Mouse (Mus musculus) midbrain, embryonic 13.5 days (tissue): ENCODE results near the gene Dgcr2. TPM values are rescaled to one million over a fixed set of nuclear protein-coding genes. Genes with fewer than 3 reads are reported as not detected.

Source experiments
- ATAC-seq: fragments of 200-750 bp; cut with Nextera tagmentation; 2 replicates; pipeline ENCODE4 v1.8.0; 2017; ENCODE audit warnings: mild to moderate bottlenecking, moderate TSS enrichment, moderate library complexity
- H3K27ac ChIP-seq: fragments of 300-500 bp; sonication (generic); 2 replicates; pipeline ENCODE4 v1.5.1; 2015; ENCODE audit warnings: inconsistent platforms, mild to moderate bottlenecking, moderate library complexity
- H3K27me3 ChIP-seq: fragments of 300-500 bp; sonication (generic); 2 replicates; pipeline ENCODE4 v1.6.1; 2015; ENCODE audit warnings: mild to moderate bottlenecking, inconsistent platforms
- H3K36me3 ChIP-seq: fragments of 300-500 bp; sonication (generic); 2 replicates; pipeline ENCODE4 v1.6.1; 2015; ENCODE audit warnings: mild to moderate bottlenecking, inconsistent platforms
- H3K4me1 ChIP-seq: fragments of 300-500 bp; sonication (generic); replicated peaks from 2 replicates; pipeline ENCODE4 v1.6.1; 2015; ENCODE audit warnings: inconsistent platforms
- H3K4me2 ChIP-seq: fragments of 300-500 bp; sonication (generic); replicated peaks from 2 replicates; pipeline ENCODE4 v1.6.1; 2015; ENCODE audit warnings: moderate library complexity, mild to moderate bottlenecking, inconsistent platforms
- H3K4me3 ChIP-seq: fragments of 300-500 bp; sonication (generic); replicated peaks from 2 replicates; pipeline ENCODE4 v1.5.1; 2015; ENCODE audit warnings: mild to moderate bottlenecking, inconsistent platforms
- H3K9ac ChIP-seq: fragments of 300-500 bp; sonication (generic); replicated peaks from 2 replicates; pipeline ENCODE4 v1.6.1; 2015; ENCODE audit warnings: mild to moderate bottlenecking, inconsistent platforms
- H3K9me3 ChIP-seq: fragments of 300-500 bp; sonication (generic); 2 replicates; pipeline ENCODE4 v1.6.1; 2016; ENCODE audit warnings: mild to moderate bottlenecking, inconsistent platforms
- WGBS: fragments of 180-500 bp; shearing (Covaris S2); methylation state at CpG from one replicate; pipeline ENCODE4 v1.1.7; 2015; 5-methylcytosine and 5-hydroxymethylcytosine counted together
- polyA plus RNA-seq: library from polyadenylated mRNA; unstranded; fragments of >200 nt; fragmentation: Nextera tagmentation; extraction: Ambion mirVana; gene quantifications from 2 replicates; pipeline ENCODE4 v1.2.1, GENCODE M21; 2015

Dgcr2 gene
- polyA plus RNA-seq, 1 experiment from 2014 or later: 103 TPM

DNA sequence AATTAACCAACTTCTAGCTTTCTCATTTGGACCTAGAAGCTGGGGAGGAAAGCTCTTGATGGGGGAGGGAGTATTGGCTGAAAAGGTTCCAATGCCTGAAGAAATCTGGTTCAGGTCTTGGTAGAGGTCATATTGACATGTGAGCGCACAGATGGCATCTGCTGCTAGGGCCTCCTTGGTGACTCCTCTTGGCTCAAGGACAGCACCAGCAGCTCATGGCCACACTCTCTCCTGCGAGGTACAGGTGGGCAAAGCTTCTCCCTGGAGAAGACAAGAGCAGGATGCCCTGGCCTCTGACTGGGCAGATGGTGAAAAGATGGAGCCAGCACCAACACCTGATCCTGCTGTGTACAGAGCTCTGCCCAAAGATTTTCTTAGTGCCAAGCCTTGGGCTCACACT is 71.9 kb downstream of the Dgcr2 start:
- Histone ChIP-seq H3K27ac (no peak overlapping the region), H3K4me2 (no peak overlapping the region), H3K4me3 (no peak overlapping the region), H3K9ac (no peak overlapping the region), H3K27me3 (peaks cover 29% of the 10 kb centered on the region), H3K36me3 (no peaks in the 10 kb centered on the region), H3K4me1 (peaks cover 4% of the 10 kb centered on the region; the same call in 1 of the 2 replicates), H3K9me3 (no peaks in the 10 kb centered on the region)
- WGBS: 86% methylated on average over 2 of the region's 2 CpGs
- ATAC-seq: no peak

DNA sequence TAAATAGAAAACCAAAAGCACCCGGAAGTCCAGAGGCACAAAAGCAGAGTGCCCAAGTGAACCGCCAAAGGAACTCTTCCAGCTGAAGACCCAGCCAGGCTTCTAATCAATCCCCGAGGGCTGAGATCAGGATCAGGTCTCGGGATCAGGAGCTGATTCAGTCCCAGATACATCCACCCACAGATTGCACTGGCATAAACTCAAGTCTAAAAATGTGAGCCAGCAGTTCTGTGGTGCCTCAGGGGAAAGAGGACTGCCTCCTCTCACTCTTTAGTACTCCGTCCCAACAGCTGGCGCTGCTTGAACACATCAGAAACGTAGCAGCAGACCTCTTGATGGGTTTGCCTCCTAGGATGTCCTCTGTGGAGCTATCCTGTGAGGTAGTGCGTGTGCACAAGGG is 81.8 kb downstream of the Dgcr2 start:
- H3K36me3 ChIP-seq: no peaks in the 10 kb centered on the region
- H3K9me3 ChIP-seq: no peaks in the 10 kb centered on the region
- WGBS: 82% methylated on average over 8 of the region's 8 CpGs
- ATAC-seq: no peak
- peak overlapping the region; percentile 76 for H3K4me2 ChIP-seq
- peaks cover 49% of the 10 kb centered on the region for H3K27me3 ChIP-seq
- no peak overlapping the region for H3K4me3 ChIP-seq
- H3K27ac ChIP-seq: no peak overlapping the region
- peaks cover 13% of the 10 kb centered on the region; the same call in 1 of the 2 replicates for H3K4me1 ChIP-seq
- H3K9ac ChIP-seq: no peak overlapping the region

DNA sequence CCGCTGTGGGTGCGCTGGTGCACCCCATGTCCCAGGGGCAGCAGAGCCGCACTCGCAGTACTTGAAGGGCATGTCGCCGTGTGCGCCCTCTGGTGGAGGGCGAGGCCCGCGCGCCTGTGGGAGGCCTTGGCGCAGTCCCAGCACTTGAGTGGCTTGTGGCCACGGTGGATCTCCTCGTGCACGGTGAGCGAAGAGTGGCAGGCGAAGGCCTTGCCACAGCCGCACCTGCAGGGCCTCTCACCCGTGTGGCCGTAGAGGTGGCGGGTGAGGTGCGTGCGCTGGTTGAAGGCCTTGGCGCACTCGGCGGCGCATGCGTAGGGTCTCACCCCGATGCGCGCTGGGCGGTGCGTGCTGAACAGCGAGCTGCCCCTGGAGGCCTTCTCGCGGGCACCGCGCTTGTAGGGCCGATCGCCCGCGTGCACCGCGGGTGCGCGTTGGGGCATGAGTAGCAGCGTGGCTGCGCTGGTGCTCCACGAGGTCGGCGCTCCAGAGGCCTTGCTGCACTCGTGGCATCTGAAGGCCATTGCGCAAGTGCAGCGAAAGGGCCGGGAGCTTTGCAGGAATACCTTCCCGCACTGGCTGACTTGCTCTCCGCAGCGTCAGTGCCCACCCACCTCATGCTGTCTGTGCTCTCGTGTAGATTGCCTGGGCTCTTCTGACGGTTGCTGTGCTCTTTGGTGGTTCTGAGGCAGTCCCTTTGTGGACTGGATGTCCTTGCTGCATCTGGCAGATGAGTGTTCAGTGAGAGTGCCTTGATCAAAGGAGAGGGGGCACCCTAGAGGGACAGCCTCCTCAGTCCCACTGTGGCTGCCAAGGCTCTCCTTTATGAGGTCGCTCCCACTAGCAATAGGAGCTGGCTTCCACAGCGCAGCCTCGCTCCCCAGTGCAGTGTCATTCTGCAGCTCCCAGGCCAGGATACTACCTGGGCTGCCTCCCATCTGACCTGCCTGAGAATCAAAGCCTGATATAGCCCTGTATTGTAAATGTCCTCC is 82.7 kb downstream of the Dgcr2 start:
- peak; percentile 90 for ATAC-seq
- no peaks in the 10 kb centered on the region for H3K9me3 ChIP-seq
- H3K36me3 ChIP-seq: no peaks in the 10 kb centered on the region
- peak overlapping the region; percentile 76 for H3K4me2 ChIP-seq
- H3K9ac ChIP-seq: peak overlapping the region; percentile 78
- WGBS: 2% methylated on average over 63 of the region's 63 CpGs
- peaks cover 13% of the 10 kb centered on the region; the same call in 1 of the 2 replicates for H3K4me1 ChIP-seq
- peak overlapping the region; percentile 10; the same call in 1 of the 2 replicates for H3K27ac ChIP-seq
- peaks cover 55% of the 10 kb centered on the region for H3K27me3 ChIP-seq
- peak overlapping the region; percentile 50 for H3K4me3 ChIP-seq

DNA sequence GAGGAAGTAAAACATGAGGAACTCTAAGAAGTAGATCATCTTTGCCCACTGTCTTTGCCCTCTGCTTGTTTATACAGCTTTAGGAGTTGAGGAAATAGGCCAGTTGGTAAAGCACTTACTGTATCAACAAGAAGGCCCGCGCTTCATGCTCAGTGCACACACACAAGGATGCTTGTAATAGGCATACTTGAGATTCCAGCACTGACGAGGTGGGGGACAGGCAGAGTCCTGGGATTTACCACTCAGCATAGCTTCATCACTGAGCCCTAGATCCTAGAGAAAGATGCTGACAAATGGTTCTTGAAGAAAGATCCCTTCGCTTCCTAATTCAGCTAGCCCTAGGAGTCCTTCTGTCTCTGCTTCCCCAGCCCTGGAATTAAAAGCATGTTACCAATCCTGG is 85.2 kb downstream of the Dgcr2 start:
- Histone ChIP-seq H3K9ac (no peak overlapping the region), H3K9me3 (no peaks in the 10 kb centered on the region), H3K4me3 (no peak overlapping the region), H3K36me3 (no peaks in the 10 kb centered on the region), H3K27ac (no peak overlapping the region), H3K27me3 (peaks cover 71% of the 10 kb centered on the region), H3K4me2 (no peak overlapping the region), H3K4me1 (peaks cover 22% of the 10 kb centered on the region)
- no peak for ATAC-seq
- 68% methylated on average over 4 of the region's 4 CpGs for WGBS

DNA sequence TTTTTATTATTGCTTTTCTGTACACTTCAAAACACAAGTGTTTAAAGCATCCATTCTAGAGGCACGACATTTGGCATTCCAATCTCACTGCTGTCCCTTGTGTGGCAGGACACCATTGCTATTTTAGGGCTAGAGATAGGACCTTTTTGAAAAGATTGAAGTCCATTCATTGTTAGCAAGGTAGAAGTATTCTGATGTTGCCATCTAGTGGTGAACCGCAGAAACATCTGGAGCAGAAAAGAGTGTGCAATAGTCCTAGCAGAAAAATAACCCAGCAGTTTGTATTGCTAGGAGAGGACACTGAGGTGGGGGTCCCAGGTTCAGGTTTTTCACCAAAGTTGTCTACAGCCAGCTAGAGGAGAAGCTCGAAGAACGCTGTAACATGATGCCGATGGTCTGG is 86.2 kb downstream of the Dgcr2 start:
- H3K4me2 ChIP-seq: no peak overlapping the region
- H3K27ac ChIP-seq: no peak overlapping the region
- no peak overlapping the region for H3K9ac ChIP-seq
- peaks cover 71% of the 10 kb centered on the region for H3K27me3 ChIP-seq
- no peaks in the 10 kb centered on the region for H3K9me3 ChIP-seq
- peaks cover 27% of the 10 kb centered on the region for H3K4me1 ChIP-seq
- 9% methylated on average over 5 of the region's 5 CpGs for WGBS
- ATAC-seq: no peak
- H3K36me3 ChIP-seq: no peaks in the 10 kb centered on the region
- H3K4me3 ChIP-seq: no peak overlapping the region

DNA sequence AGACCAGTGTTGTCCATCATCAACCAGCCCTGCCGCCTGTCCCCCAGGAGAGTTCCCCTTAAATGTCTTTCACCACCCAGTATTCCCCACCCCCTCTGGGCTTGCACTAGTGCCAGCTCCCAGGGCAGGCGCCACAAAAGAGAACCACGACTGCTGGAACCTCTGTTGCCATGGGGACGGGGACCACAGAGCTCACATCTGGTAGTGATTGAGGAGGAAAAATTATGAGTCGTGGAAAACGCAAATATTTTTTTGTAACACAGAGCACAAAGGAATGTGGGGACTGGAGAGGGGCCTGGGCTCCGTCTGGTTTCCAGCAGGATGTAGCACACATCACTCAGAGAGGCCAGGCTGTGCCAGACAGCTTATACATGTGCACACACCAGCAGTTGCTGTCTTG is 88.7 kb downstream of the Dgcr2 start:
- no peak for ATAC-seq
- no peak overlapping the region; the same call in 1 of the 2 replicates for H3K9ac ChIP-seq
- H3K9me3 ChIP-seq: no peaks in the 10 kb centered on the region
- peaks cover 27% of the 10 kb centered on the region for H3K4me1 ChIP-seq
- H3K4me3 ChIP-seq: no peak overlapping the region
- no peak overlapping the region for H3K27ac ChIP-seq
- no peak overlapping the region for H3K4me2 ChIP-seq
- 27% methylated on average over 7 of the region's 7 CpGs for WGBS
- H3K36me3 ChIP-seq: no peaks in the 10 kb centered on the region
- peaks cover 73% of the 10 kb centered on the region for H3K27me3 ChIP-seq

DNA sequence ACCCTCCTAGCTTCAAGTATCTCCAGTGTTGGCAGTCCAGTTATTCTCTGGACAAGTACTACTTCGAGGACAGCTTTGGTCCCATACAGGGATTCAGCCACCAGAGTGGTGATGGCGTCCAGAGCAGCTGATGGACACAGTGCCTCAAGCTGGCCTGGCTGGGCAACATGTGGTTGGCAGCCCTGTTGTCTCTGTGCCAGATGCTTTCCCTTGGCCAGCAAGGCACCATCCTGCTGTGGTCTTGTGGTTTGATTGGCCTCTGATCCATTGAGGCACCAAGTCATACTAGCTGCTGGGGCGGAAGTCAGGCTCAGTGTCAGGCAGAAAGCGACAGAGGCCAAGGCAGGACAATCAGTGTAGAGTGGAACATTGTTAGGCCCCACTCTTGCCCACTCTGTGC is 89.2 kb downstream of the Dgcr2 start:
- no peak for ATAC-seq
- Histone ChIP-seq H3K4me3 (no peak overlapping the region), H3K4me2 (no peak overlapping the region), H3K27ac (no peak overlapping the region), H3K9ac (no peak overlapping the region), H3K36me3 (no peaks in the 10 kb centered on the region), H3K27me3 (peaks cover 73% of the 10 kb centered on the region), H3K4me1 (peaks cover 33% of the 10 kb centered on the region), H3K9me3 (no peaks in the 10 kb centered on the region)
- 83% methylated on average over 4 of the region's 4 CpGs for WGBS

DNA sequence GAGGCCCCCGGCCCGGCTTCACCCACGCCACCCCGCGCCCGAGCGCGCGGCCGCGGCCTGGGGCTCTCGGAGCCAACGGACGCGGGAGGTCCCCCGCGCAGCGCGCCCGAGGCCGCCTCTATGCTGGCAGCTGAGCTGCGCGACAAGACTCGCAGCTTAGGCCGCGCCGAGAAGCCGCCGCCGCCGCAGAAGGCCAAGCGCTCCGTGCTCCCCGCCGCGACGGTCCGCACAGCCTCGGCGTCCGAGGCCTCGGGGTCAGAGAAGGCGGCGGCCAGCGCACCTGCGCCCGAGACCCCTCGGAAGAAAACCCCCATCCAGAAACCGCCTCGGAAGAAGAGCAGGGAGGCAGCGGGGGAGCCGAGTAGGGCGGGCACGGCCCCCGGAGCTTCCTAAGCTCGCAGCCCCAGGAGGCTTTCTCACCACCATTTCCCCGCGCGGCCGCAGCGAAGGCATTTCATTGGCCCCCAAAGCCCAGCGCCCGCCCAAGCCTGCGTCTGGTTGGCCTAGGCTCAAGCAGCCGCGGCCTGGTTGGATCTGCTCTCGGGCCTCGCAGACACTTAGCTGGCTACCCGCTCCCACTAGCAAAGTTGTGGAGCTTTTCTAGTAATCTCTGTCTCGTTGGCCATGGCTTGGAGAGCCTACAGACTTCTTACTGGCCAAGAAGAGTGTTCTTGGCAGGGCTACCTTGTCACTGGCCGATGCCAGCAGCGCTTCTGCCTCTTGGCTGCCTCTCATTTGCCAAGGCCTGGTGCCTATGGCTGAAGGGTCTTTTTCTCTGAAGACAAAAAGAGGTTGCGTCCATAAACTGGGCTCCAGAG is 91.0 kb downstream of the Dgcr2 start:
- H3K36me3 ChIP-seq: no peaks in the 10 kb centered on the region
- H3K4me2 ChIP-seq: peak overlapping the region; percentile 91
- H3K4me3 ChIP-seq: peak overlapping the region; percentile 61
- peaks cover 73% of the 10 kb centered on the region for H3K27me3 ChIP-seq
- 3% methylated on average over 67 of the region's 73 CpGs for WGBS
- peak overlapping the region; percentile 80 for H3K27ac ChIP-seq
- H3K9ac ChIP-seq: peak overlapping the region; percentile 87
- peaks cover 50% of the 10 kb centered on the region for H3K4me1 ChIP-seq
- H3K9me3 ChIP-seq: no peaks in the 10 kb centered on the region
- peak; percentile 92 for ATAC-seq

DNA sequence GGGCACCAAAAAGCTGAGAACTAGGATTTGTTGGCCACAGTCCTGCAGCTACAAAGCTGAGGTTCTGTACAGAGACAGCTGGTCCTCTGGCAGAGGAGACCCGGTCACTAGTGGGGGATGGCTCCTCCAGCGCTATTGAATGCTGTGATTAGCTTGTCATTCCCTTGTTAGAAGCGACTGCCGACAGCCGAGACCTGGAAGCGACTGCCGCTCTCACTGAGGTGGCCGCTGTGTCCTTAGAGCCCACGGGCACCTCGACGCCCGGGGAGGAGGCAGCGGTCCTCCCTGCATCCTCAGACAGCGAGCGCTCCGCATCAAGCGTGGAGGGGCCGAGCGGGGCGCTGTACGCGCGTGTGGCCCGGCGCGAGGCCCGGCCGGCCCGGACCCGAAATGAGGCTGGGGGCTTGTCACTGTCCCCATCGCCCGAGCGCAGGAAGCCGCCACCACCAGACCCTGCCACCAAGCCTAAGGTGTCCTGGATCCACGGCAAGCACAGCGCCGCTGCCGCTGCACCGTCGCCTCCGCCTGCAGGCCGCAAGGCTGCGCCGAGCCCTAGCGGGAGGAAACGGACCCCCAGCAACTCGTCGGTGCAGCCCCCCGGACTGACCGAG is 91.7 kb downstream of the Dgcr2 start:
- Histone ChIP-seq H3K4me1 (peaks cover 54% of the 10 kb centered on the region), H3K27ac (peak overlapping the region; percentile 80), H3K36me3 (no peaks in the 10 kb centered on the region), H3K9me3 (no peaks in the 10 kb centered on the region), H3K4me3 (peak overlapping the region; percentile 61), H3K9ac (peak overlapping the region; percentile 87), H3K27me3 (peaks cover 79% of the 10 kb centered on the region), H3K4me2 (peak overlapping the region; percentile 91)
- ATAC-seq: peak; percentile 40; the same call in 1 of the 2 replicates
- 1% methylated on average over 34 of the region's 50 CpGs for WGBS

DNA sequence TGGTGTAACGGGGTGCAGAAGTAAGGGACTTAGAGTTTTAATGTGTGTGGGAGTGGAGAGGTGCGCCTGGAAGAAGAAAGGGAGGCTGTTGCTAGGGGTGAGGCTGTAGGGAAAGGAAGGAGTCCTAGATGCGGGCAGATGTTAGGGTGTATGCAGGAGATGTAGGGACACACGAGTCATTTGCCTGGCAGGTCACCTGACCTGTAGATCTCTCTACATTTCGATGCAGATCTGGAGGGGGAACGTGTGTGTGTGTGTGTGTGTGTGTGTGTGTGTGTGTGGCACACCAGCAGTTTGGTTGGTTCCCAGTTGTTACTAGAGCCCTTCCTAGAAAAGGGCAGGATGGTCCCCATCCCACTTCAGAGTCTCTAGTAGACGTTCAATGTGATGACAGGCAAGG is 93.4 kb downstream of the Dgcr2 start:
- ATAC-seq: no peak
- peak overlapping the region; percentile 56 for H3K4me2 ChIP-seq
- no peak overlapping the region for H3K27ac ChIP-seq
- H3K27me3 ChIP-seq: peaks cover 81% of the 10 kb centered on the region
- H3K9me3 ChIP-seq: no peaks in the 10 kb centered on the region
- H3K36me3 ChIP-seq: no peaks in the 10 kb centered on the region
- peak overlapping the region; percentile 34 for H3K4me3 ChIP-seq
- H3K9ac ChIP-seq: no peak overlapping the region; the same call in 1 of the 2 replicates
- WGBS: 6% methylated on average over 7 of the region's 7 CpGs
- peaks cover 54% of the 10 kb centered on the region for H3K4me1 ChIP-seq

DNA sequence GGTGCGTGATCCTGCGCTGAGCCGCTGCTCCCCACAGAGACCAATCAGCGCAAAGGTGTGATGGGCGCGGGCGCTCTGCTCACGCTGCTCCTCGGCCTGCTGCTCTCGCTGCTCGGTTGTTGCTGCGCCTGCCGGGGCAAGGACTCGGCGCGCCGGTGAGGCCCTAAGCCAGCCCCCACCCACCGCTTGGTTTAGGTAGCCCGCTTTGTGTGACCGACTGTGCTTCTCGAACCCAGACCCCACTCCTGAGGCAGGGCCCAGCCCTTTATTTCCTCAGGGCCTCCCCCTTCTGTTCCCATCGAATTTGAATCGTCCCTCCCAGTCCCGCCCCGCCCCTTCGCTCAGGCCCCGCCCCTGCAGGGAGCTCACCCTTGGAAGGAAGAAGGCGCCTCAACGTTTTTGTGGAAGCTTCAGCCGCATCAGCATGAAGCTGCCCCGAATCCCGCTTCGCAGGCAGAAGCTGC is 93.9 kb downstream of the Dgcr2 start:
- Histone ChIP-seq H3K9me3 (no peaks in the 10 kb centered on the region), H3K4me1 (peaks cover 50% of the 10 kb centered on the region), H3K36me3 (no peaks in the 10 kb centered on the region), H3K27me3 (peaks cover 83% of the 10 kb centered on the region), H3K27ac (no peak overlapping the region), H3K9ac (peak overlapping the region; percentile 43; the same call in 1 of the 2 replicates), H3K4me3 (peak overlapping the region; percentile 34), H3K4me2 (peak overlapping the region; percentile 56)
- WGBS: 1% methylated on average over 33 of the region's 33 CpGs
- ATAC-seq: no peak
